Mouse (Mus musculus) G1E (cell line): Measurements from ENCODE around the gene Baiap2. TPM values are rescaled to one million over a fixed set of nuclear protein-coding genes. Genes with fewer than 3 reads are reported as not detected.

Experiments
- ATAC-seq: 2 replicates; pipeline ENCODE4 v1.8.0; 2016; ENCODE audit warnings: mild to moderate bottlenecking; ENCODE audit not compliant: insufficient number of reproducible peaks, poor library complexity, low FRiP score, severe bottlenecking; ENCODE audit errors: extremely low read depth
- DNase-seq: peaks from one replicate; pipeline ENCODE4 v3.0.0; 2012; ENCODE audit warnings: low spot score
- H3K27me3 ChIP-seq: 2 replicates; pipeline ENCODE4 v1.6.1; 2012; ENCODE audit warnings: mild to moderate bottlenecking, low read length, inconsistent platforms; ENCODE audit not compliant: insufficient read depth
- H3K36me3 ChIP-seq: replicated peaks from 2 replicates; pipeline ENCODE3; 2012; ENCODE audit warnings: mild to moderate bottlenecking, inconsistent platforms
- H3K4me1 ChIP-seq: 2 replicates; pipeline ENCODE4 v1.6.1; 2012; ENCODE audit warnings: low read depth, low read length, inconsistent platforms, mixed read lengths; ENCODE audit not compliant: insufficient read depth
- H3K4me3 ChIP-seq: 2 replicates; pipeline ENCODE4 v1.5.1; 2012; ENCODE audit warnings: low read depth, mild to moderate bottlenecking, inconsistent platforms, low read length, moderate library complexity, mixed read lengths
- H3K9me3 ChIP-seq: replicated peaks from 2 replicates; pipeline ENCODE4 v1.6.1; 2012; ENCODE audit warnings: inconsistent platforms
- CTCF ChIP-seq: IDR thresholded peaks from 2 replicates; pipeline ENCODE4 v1.5.1; 2012; ENCODE audit warnings: low read depth, low read length, inconsistent platforms, mixed read lengths
- GATA1 ChIP-seq: IDR thresholded peaks from 2 replicates; pipeline ENCODE4 v1.6.1; 2012; ENCODE audit warnings: borderline replicate concordance, low read length, inconsistent platforms, mixed read lengths
- GATA2 ChIP-seq: IDR thresholded peaks from 2 replicates; pipeline ENCODE4 v1.6.1; 2012; ENCODE audit warnings: low read depth, low read length, inconsistent platforms, borderline replicate concordance
- POLR2AphosphoS5 ChIP-seq: IDR thresholded peaks from 2 replicates; pipeline ENCODE4 v1.6.1; 2012; ENCODE audit warnings: low read depth, low read length, inconsistent platforms; ENCODE audit not compliant: insufficient replicate concordance
- TAL1 ChIP-seq: conservative IDR thresholded peaks from 2 replicates; pipeline ENCODE4 v1.6.1; 2012; ENCODE audit warnings: low read depth, low read length, inconsistent platforms, mixed read lengths
- polyA plus RNA-seq: library from polyadenylated mRNA; stranded (reverse); fragments of >175 nt; gene quantifications from 2 replicates; pipeline ENCODE4 v1.2.3, GENCODE M21; 2012
- total RNA-seq, 2 experiments: library from RNA; stranded (forward) in 1 of 2; stranded (reverse) in 1 of 2; fragments of 200-1000 nt in 1 of 2; fragments of >200 nt in 1 of 2; fragmentation: Nextera tagmentation in 1 of 2; gene quantifications; 2 replicates each; pipeline ENCODE4 v1.2.3; 2014 to 2017

The Baiap2 gene
- total and polyA plus RNA-seq, 3 experiments = 0.98 to 14.0 (median 3.6) TPM

DNA sequence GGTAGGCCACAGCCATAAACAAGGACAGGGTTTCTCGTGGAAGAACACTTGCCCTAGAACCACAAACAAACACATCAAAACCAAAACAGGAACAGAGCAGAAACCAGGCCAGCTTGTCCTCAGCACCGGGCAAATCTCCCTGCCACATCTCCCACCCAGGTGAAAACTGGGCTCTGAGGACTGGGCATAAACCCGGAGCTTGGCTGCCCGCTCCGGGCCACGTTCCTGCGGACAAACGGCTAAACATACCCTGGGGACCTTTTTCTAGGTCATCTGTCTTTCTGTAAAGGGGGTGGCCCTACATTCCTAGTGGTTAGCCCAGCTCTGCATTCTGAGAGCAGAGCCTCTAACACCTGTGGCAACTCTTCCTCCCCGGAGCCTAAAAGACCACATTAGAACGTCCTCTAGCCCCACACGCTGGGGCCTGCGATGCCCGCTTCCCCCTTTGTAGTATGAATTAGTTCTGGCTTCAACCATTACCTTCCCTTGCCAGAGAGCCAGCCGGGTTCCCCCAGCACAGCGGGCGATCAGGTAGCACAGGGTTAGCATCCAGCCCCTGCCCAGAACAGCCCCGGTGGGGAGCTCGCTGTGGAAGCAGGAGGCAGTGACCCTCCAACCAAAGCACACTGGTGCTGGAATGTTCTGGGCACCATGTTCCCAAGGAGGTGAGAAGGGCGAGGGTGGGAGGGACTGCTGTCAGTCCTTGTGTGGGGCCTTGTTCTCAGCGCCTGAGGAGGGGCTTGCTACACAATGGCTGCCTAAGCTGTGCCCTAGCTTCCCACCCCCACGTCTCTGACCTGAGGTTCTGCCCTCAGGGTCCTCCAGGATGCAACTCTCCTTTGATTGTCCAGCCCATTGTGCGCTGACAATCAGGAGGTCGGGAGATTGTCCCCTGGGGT is 77.2 kb downstream of the Baiap2 start:
- Histone ChIP-seq H3K4me1 (no peaks in the 10 kb centered on the region), H3K27me3 (peaks cover 63% of the 10 kb centered on the region), H3K36me3 (no peaks in the 10 kb centered on the region), H3K4me3 (no peak overlapping the region), H3K9me3 (no peaks in the 10 kb centered on the region)
- TF ChIP-seq GATA2 = no peak
- no peak for TF ChIP-seq TAL1
- TF ChIP-seq CTCF = no peak
- no peak for TF ChIP-seq POLR2AphosphoS5
- TF ChIP-seq GATA1 = no peak
- ATAC-seq (no peak), DNase-seq (no peak)

DNA sequence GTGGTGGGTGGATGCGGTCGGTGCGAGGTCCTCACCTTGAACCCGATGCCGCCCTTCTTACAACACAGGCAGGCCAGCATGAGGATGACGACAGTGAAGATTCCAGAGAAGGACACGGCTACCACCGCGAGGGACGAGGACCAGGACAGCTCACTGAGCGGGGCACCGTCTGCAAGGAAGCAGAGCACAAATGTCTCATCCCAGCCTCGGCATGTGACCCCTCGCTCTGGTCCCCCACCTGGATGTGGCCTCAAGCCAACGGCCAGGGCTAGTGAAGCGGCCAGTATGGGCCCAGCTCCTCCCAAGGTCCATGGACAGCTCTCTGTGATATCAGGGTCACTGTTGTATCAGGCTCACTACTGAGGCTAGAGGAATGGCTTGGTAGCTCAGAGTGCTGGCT is 78.8 kb downstream of the Baiap2 start:
- DNase-seq = no peak
- Histone ChIP-seq H3K36me3 (no peaks in the 10 kb centered on the region), H3K4me1 (no peaks in the 10 kb centered on the region), H3K4me3 (no peak overlapping the region), H3K9me3 (no peaks in the 10 kb centered on the region), H3K27me3 (peaks cover 51% of the 10 kb centered on the region; the same call in 1 of the 2 replicates)
- ATAC-seq = no peak
- TF ChIP-seq CTCF = no peak
- TF ChIP-seq TAL1 = no peak
- TF ChIP-seq GATA2 = no peak
- TF ChIP-seq POLR2AphosphoS5 = no peak
- no peak for TF ChIP-seq GATA1

DNA sequence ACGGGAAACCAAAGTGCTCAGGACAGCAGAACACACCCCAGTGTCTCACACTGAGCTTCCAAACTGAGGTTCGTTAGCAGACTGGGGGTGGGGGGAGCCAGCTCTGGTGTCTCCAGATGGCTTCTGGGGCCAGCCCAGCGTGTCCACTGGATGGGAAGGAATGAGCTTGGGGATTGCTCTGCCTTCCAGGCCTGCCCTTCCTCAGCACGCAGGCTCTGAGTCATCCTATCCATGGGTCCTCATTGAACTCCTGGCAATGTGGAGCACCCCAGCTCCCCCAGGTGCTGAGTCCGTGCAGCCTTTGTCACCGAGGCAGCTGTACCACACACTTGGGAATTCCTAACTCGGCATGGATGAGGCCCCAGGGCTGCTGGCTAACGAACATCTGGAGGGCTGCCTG is 79.7 kb downstream of the Baiap2 start:
- H3K27me3 ChIP-seq = peaks cover 46% of the 10 kb centered on the region; the same call in 1 of the 2 replicates
- DNase-seq = no peak
- no peak for TF ChIP-seq CTCF
- no peak overlapping the region for H3K4me3 ChIP-seq
- no peak for ATAC-seq
- H3K4me1 ChIP-seq = no peaks in the 10 kb centered on the region
- H3K9me3 ChIP-seq = no peaks in the 10 kb centered on the region
- H3K36me3 ChIP-seq = no peaks in the 10 kb centered on the region

DNA sequence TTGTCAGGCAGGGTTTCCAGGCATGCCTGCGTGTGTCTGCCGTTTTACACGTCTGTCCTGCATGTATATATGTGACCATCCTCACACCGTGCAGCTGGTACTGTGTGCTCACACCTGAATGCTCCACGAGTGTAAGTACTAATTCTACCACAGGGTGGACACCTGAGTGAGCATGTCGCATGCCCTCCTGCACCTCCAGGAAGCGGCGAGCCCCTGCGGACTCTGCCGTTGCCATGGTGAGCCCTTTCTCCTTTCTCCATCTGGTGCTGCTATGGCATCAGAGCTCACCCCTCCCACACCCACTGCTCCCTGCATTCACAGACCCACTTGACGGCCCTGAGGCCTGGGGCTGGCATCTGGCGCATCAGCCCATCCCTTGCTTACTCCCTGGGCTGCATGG is 80.3 kb downstream of the Baiap2 start:
- H3K4me1 ChIP-seq = no peaks in the 10 kb centered on the region
- TF ChIP-seq GATA1 = no peak
- TF ChIP-seq POLR2AphosphoS5 = no peak
- TF ChIP-seq GATA2 = no peak
- no peak for TF ChIP-seq TAL1
- no peak for TF ChIP-seq CTCF
- ATAC-seq (no peak), DNase-seq (no peak)
- H3K36me3 ChIP-seq = no peaks in the 10 kb centered on the region
- H3K4me3 ChIP-seq = no peak overlapping the region
- peaks cover 44% of the 10 kb centered on the region; the same call in 1 of the 2 replicates for H3K27me3 ChIP-seq
- H3K9me3 ChIP-seq = no peaks in the 10 kb centered on the region

DNA sequence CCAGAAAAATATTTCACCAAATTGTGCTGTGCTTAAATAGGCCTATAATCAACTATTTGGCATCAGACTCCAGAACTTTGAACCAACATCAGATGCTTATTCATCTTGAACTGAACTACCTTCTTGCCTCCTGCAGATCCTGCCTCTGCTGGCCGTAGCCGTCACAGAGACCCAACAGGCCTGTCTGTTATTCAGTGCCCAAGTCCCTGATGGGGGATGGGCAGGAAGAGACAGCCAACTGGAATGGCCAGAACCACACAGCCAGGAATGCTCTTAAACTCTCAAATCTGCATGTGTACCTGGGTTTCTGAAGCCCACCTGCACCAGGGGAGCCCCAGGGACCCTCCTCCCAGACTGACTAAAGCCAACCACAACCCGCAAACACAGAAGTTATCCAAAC is 84.4 kb downstream of the Baiap2 start:
- no peak for TF ChIP-seq TAL1
- no peak for TF ChIP-seq POLR2AphosphoS5
- TF ChIP-seq CTCF = no peak
- no peak for TF ChIP-seq GATA2
- no peak for TF ChIP-seq GATA1

DNA sequence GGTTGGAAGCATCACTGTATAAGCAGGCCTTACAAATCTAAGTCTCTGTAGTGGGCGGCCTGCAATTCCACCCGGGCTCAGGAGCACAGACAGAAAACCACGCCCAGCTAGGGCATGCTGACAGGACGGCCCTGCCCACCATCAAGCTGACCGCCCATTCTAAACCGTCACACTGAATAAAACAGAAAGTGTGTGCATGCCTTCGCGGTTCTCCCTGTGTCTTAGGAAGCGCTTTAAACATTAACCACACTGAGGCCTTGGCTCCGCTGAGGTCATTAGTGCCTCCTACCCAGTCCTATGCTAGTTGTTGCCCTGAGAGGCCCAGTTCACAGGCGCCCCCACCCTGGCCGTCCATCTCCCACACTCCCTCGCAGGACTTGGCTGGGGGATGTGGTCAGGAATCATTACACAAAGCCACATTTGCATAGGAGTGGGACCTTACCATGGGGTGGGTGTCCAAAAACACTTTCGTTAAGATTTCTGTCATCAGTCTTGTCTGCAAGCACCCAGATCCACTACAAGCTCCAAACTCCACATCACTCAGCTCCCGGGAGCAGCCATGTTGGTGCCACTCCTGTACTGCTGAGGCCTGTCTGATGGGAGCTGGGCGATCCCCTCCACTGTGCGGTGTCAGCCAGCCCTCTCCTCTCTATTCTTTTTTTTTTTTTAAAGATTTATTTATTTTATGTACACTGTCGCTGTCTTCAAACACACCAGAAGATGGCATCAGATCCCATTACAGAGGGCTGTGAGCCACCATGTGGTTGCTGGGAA is 85.9 kb downstream of the Baiap2 start:
- TF ChIP-seq GATA2 (no peak), TAL1 (no peak), GATA1 (no peak), POLR2AphosphoS5 (no peak), CTCF (no peak)
- Histone ChIP-seq H3K9me3 (no peaks in the 10 kb centered on the region), H3K27me3 (peaks cover 19% of the 10 kb centered on the region; the same call in 1 of the 2 replicates), H3K4me3 (no peak overlapping the region), H3K36me3 (no peaks in the 10 kb centered on the region), H3K4me1 (no peaks in the 10 kb centered on the region)
- DNase-seq = no peak
- no peak for ATAC-seq

More for the DNA sequence above, 84.4 kb downstream of the Baiap2 start:
- DNase-seq (no peak), ATAC-seq (no peak)
- Histone ChIP-seq H3K9me3 (no peaks in the 10 kb centered on the region), H3K36me3 (no peaks in the 10 kb centered on the region), H3K4me1 (no peaks in the 10 kb centered on the region), H3K4me3 (no peak overlapping the region), H3K27me3 (peaks cover 28% of the 10 kb centered on the region; the same call in 1 of the 2 replicates)
